Mouse (Mus musculus) MEL (cell line): ENCODE data around the gene Gm28269. TPM values are rescaled to one million over a fixed set of nuclear protein-coding genes. Genes with fewer than 3 reads are reported as not detected.

ENCODE experiments used
- polyA plus RNA-seq, 2 experiments: library from polyadenylated mRNA; stranded (reverse) in 1 of 2; unstranded in 1 of 2; fragments of >175 nt in 1 of 2; fragments of >200 nt in 1 of 2; gene quantifications; 2 replicates each; pipeline versions ENCODE4 v1.2.1 to v1.2.4; 2012; ENCODE audit warnings: low replicate concordance in 2 of 2, low read depth in 1 of 2; ENCODE audit not compliant: insufficient read length in 2 of 2, insufficient read depth in 1 of 2, missing spikeins in 1 of 2
- total RNA-seq: library from RNA; depleted of rRNA; stranded (reverse); fragments of 300-350 nt; gene quantifications from 2 replicates; pipeline ENCODE4 v1.2.3, GENCODE M21; 2012; rRNA removed

The Gm28269 gene
- total and polyA plus RNA-seq, 3 experiments: not detected

Other genes with a start within 250 kb of the Gm28269 start
- not detected in 2 replicates for gene Slc6a14, start 30.2 kb downstream of the Gm28269 start, total RNA-seq
- not detected for gene Slc6a14, start 30.2 kb downstream of the Gm28269 start, polyA plus RNA-seq